Mouse (Mus musculus) stomach, postnatal 0 days (tissue): ENCODE results near the gene Gm47985.
"Not testable (repeated sequence)": the region's sequence is repeated elsewhere in the genome, so short reads cannot be mapped to it uniquely, and the experiment has no call there.

Experiments
- CTCF ChIP-seq: IDR thresholded peaks from 2 replicates; pipeline ENCODE4 v1.5.1; 2016; ENCODE audit warnings: antibody characterized with exemption, low read depth, mild to moderate bottlenecking, moderate library complexity
- EP300 ChIP-seq: optimal IDR thresholded peaks from 2 replicates; pipeline ENCODE3; 2016; ENCODE audit warnings: antibody characterized with exemption

- not testable (repeated sequence) for TF ChIP-seq CTCF, EP300
Measured at GRCm38 (mm10) chr1:151192739-151193138, 10.4 kb downstream of the Gm47985 start.
